Mouse (Mus musculus) olfactory bulb, adult 2 months (tissue): ENCODE measurements around the gene Cars2. TPM values are rescaled to one million over a fixed set of nuclear protein-coding genes. Genes with fewer than 3 reads are reported as not detected.
A peak's percentile ranks its signal among the peaks of the same experiment; 100 is the strongest.
"Not testable (repeated sequence)": the region's sequence is repeated elsewhere in the genome, so short reads cannot be mapped to it uniquely, and the experiment has no call there.

ENCODE experiments used
- H3K27ac ChIP-seq: fragments of 200-500 bp; 2 replicates; pipeline ENCODE4 v1.5.1; 2012; ENCODE audit warnings: low read depth, low read length; ENCODE audit not compliant: insufficient read depth
- H3K4me1 ChIP-seq: fragments of 200-500 bp; 2 replicates; pipeline ENCODE4 v1.6.1; 2012; ENCODE audit warnings: low read length; ENCODE audit not compliant: control insufficient read depth, insufficient read depth
- H3K4me3 ChIP-seq: fragments of 200-500 bp; 2 replicates; pipeline ENCODE4 v1.5.1; 2012; ENCODE audit warnings: mild to moderate bottlenecking, low read depth, low read length, moderate library complexity; ENCODE audit not compliant: insufficient read depth
- CTCF ChIP-seq: fragments of 200-500 bp; IDR thresholded peaks from 2 replicates; pipeline ENCODE4 v1.5.1; 2012; ENCODE audit warnings: low read depth, mild to moderate bottlenecking, low read length, moderate library complexity; ENCODE audit not compliant: insufficient read depth
- POLR2A ChIP-seq: fragments of 200-500 bp; IDR thresholded peaks from 2 replicates; pipeline ENCODE4 v1.6.1; 2012; ENCODE audit warnings: mild to moderate bottlenecking, low read depth, low read length, moderate library complexity; ENCODE audit not compliant: insufficient read depth
- WGBS: fragments of 180-500 bp; shearing (Covaris S2); methylation state at CpG from one replicate; pipeline ENCODE4 v1.1.7; 2018; 5-methylcytosine and 5-hydroxymethylcytosine counted together
- polyA plus RNA-seq: library from polyadenylated mRNA; stranded (reverse); fragments of >200 nt; gene quantifications from 2 replicates; pipeline ENCODE4 v1.2.4, GENCODE M21; 2012; ENCODE audit warnings: low replicate concordance; ENCODE audit not compliant: missing spikeins, insufficient read depth, insufficient read length

The Cars2 gene
- polyA plus RNA-seq, 1 experiment: not detected

DNA sequence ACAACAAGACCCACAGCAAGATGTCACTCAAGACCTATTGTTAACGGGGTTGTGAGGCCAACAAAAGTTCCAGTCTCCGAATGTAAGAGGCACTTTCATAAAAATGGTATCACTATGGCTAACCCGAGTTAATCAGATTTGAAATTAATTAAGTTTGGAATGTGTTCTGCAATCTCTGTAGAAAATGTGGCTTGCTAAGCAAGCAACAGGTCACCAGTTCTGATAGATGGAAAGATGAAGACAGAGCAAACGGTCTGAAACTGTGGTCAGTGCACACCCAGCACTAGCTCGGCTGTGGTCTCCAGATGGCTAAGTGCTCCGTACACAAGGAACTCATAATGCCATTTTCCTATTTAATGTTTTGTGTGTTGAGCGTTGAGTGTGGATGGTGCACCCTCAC is 79.9 kb downstream of the Cars2 start:
- WGBS: 83% methylated on average over 7 of the region's 7 CpGs
- TF ChIP-seq POLR2A (no peak), CTCF (no peak)
- H3K27ac ChIP-seq: no peak overlapping the region

DNA sequence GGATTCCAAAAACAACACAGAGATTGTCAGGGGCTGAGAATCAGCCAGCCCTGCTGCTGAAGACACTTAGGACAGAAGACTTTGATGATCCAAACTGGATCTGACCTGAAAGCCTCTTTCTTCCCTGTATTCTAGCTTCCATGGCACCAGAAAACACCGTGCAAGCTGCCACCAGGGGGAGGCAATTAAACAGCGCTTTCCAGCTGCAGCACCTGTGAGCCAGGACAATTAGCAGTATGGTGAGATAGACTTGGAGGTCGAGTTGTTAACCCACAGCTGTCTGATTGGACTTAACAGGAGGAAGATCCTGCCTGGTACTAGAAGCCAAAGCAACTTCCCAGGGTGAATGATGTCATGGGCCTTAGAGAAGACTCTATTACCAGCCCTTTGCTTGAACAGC is 81.5 kb downstream of the Cars2 start:
- Histone ChIP-seq H3K4me1 (no peaks in the 10 kb centered on the region), H3K4me3 (no peak overlapping the region), H3K27ac (no peak overlapping the region)
- TF ChIP-seq POLR2A (no peak), CTCF (peak; percentile 32; the same call in 1 of the 2 replicates)
- WGBS: 12% methylated on average over 3 of the region's 3 CpGs

More for the DNA sequence above, 79.9 kb downstream of the Cars2 start:
- H3K4me3 ChIP-seq: no peak overlapping the region
- no peaks in the 10 kb centered on the region for H3K4me1 ChIP-seq

DNA sequence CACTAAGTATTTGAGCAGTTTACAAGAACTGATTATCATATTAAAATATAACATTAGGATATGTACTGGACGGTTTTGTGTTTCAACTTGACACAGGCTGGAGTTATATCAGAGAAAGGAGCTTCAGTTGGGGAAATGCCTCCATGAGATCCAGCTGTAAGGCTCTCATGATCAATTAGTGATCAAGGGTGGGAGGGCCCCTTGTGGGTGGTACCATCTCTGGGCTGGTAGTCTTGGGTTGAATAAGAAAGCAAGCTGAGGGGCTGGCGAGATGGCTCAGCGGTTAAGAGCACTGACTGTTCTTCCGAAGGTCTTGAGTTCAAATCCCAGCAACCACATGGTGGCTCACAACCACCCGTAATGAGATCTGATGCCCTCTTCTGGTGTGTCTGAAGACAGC is 84.1 kb downstream of the Cars2 start:
- WGBS: 61% methylated on average over 5 of the region's 5 CpGs
- not testable (repeated sequence) for H3K27ac ChIP-seq, H3K4me1 ChIP-seq, H3K4me3 ChIP-seq

DNA sequence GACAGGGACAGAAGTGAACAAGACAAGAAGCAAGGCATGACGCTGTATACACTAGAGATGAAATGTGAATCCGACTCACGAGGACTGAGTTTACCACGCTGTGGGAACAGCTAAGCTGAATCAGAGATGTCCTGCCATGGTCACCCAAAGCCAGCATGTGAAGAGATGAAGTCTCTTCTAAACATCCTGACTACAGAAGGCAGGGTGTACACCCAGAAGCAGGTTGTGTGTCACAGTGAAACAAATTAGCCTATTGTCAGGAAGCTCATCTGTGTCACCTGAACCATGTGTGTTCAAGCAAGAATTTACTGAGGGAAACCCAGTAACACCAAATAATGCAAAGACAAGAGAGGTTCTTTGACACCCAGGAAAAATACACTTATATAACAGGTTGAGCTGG is 85.0 kb downstream of the Cars2 start:
- WGBS: 97% methylated on average over 4 of the region's 4 CpGs
- Histone ChIP-seq H3K4me3 (no peak overlapping the region), H3K27ac (no peak overlapping the region), H3K4me1 (0 out of 2 replicates have a peak, but pooled peaks cover 3% of the 10 kb centered on the region)
- TF ChIP-seq CTCF (no peak), POLR2A (no peak)

DNA sequence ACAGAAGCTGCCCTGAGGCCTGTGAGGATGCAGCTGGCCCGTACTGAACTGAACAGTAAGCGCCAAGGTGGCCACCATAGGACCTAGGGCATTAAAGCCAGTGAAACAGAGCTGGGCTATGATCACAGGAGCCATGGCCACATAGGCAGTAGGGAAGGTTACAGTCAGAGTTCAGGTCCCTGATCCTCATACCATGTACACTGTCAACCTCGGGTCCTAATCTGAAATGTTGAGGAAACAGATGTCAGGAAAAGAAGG is 85.9 kb downstream of the Cars2 start:
- 89% methylated on average over 3 of the region's 3 CpGs for WGBS
- 0 out of 2 replicates have a peak, but pooled peaks cover 3% of the 10 kb centered on the region for H3K4me1 ChIP-seq
- TF ChIP-seq CTCF (no peak), POLR2A (no peak)
- no peak overlapping the region for H3K27ac ChIP-seq
- H3K4me3 ChIP-seq: no peak overlapping the region

Other genes starting within 250 kb of the Cars2 start
- not detected in 2 replicates for gene Col4a2, start 238.0 kb downstream of the Cars2 start, polyA plus RNA-seq
- not detected in 2 replicates for gene Col4a1, start 238.0 kb downstream of the Cars2 start, polyA plus RNA-seq
- not detected in 2 replicates for gene Rab20, start 72.1 kb downstream of the Cars2 start, polyA plus RNA-seq
- gene Naxd, start 53.3 kb downstream of the Cars2 start, polyA plus RNA-seq: not detected in 2 replicates
- gene Ing1, start 4.8 kb upstream of the Cars2 start, polyA plus RNA-seq: not detected in 2 replicates
- gene Ankrd10, start 85.0 kb upstream of the Cars2 start, polyA plus RNA-seq: not detected in 2 replicates
- not detected in 2 replicates for gene 1700016D06Rik, start 150.3 kb upstream of the Cars2 start, polyA plus RNA-seq
- 353 TPM in 1 of 2 replicates, not detected in the other for gene Arhgef7, start 176.9 kb upstream of the Cars2 start, polyA plus RNA-seq